Mouse (Mus musculus): Measurements from ENCODE around the gene Cck. TPM values are rescaled to one million over a fixed set of nuclear protein-coding genes. Genes with fewer than 3 reads are reported as not detected.

Cck gene
- total and polyA plus RNA-seq, 2 experiments from 2014 or later = 0.29 TPM; not detected in 1

GRCm38 (mm10) chr9:121475488-121476452, 19.7 kb downstream of the Cck start:
- ATAC-seq (ENCODE audit: insufficient read depth, low read depth) = no peak
- 70% methylated on average over 16 of the region's 16 CpGs for WGBS

GRCm38 (mm10) chr9:121474771-121475170, 20.7 kb downstream of the Cck start:
- H3K9me3 ChIP-seq (replicated peaks; ENCODE audit: control insufficient read depth, low read length) = no peaks in the 10 kb centered on the region
- no peak for DNase-seq (ENCODE audit: low spot score)
- H3K4me3 ChIP-seq (ENCODE audit: low read depth, low read length) = no peak overlapping the region
- no peaks in the 10 kb centered on the region for H3K4me1 ChIP-seq (ENCODE audit: control insufficient read depth, insufficient read depth)
- H3K27me3 ChIP-seq (ENCODE audit: control insufficient read depth, insufficient read depth, low read length) = no peaks in the 10 kb centered on the region
- H3K36me3 ChIP-seq (replicated peaks; ENCODE audit: control insufficient read depth, insufficient read depth, low read length) = peaks cover 50% of the 10 kb centered on the region
- H3K9ac ChIP-seq (replicated peaks; ENCODE audit: low read depth, low read length) = no peak overlapping the region
- 84% methylated on average over 5 of the region's 5 CpGs for WGBS
- H3K27ac ChIP-seq (ENCODE audit: low read depth) = no peak overlapping the region
- TF ChIP-seq CTCF (IDR thresholded peaks at IDR 0.05; ENCODE audit: low read depth) (0 out of 2 replicates have a peak, but pooled peaks have one; percentile 21), EP300 (IDR thresholded peaks at IDR 0.05; ENCODE audit: low read depth) (no peak)
- H3K4me2 ChIP-seq (ENCODE audit: low read depth, low read length) = no peak overlapping the region
- ATAC-seq (ENCODE audit: insufficient read depth, low read depth) = no peak

More at GRCm38 (mm10) chr9:121475488-121476452, 19.7 kb downstream of the Cck start:
- DNase-seq (ENCODE audit: low spot score) = no peak
- no peak overlapping the region for H3K4me3 ChIP-seq (ENCODE audit: low read depth, low read length)
- H3K9me3 ChIP-seq (replicated peaks; ENCODE audit: control insufficient read depth, low read length) = no peaks in the 10 kb centered on the region
- H3K27ac ChIP-seq (ENCODE audit: low read depth) = no peak overlapping the region
- H3K4me2 ChIP-seq (ENCODE audit: low read depth, low read length) = no peak overlapping the region
- H3K36me3 ChIP-seq (replicated peaks; ENCODE audit: control insufficient read depth, insufficient read depth, low read length) = peaks cover 43% of the 10 kb centered on the region
- no peak for TF ChIP-seq EP300 (IDR thresholded peaks at IDR 0.05; ENCODE audit: low read depth)
- no peak for TF ChIP-seq CTCF (IDR thresholded peaks at IDR 0.05; ENCODE audit: low read depth)
- no peaks in the 10 kb centered on the region for H3K27me3 ChIP-seq (ENCODE audit: control insufficient read depth, insufficient read depth, low read length)
- H3K4me1 ChIP-seq (ENCODE audit: control insufficient read depth, insufficient read depth) = no peaks in the 10 kb centered on the region
- H3K9ac ChIP-seq (replicated peaks; ENCODE audit: low read depth, low read length) = no peak overlapping the region

GRCm38 (mm10) chr9:121469711-121470110, 25.8 kb downstream of the Cck start:
- WGBS = 84% methylated on average over 6 of the region's 6 CpGs

GRCm38 (mm10) chr9:121467460-121467859, 28.0 kb downstream of the Cck start:
- H3K27ac ChIP-seq (ENCODE audit: low read depth) = no peak overlapping the region
- H3K4me3 ChIP-seq (ENCODE audit: low read depth, low read length) = no peak overlapping the region
- no peaks in the 10 kb centered on the region for H3K27me3 ChIP-seq (ENCODE audit: control insufficient read depth, insufficient read depth, low read length)
- ATAC-seq (ENCODE audit: insufficient read depth, low read depth) (no peak), DNase-seq (ENCODE audit: low spot score) (no peak)
- H3K9ac ChIP-seq (replicated peaks; ENCODE audit: low read depth, low read length) = no peak overlapping the region
- peaks cover 76% of the 10 kb centered on the region for H3K36me3 ChIP-seq (replicated peaks; ENCODE audit: control insufficient read depth, insufficient read depth, low read length)
- peaks cover 10% of the 10 kb centered on the region; the same call in 1 of the 2 replicates for H3K4me1 ChIP-seq (ENCODE audit: control insufficient read depth, insufficient read depth)
- 58% methylated on average over 11 of the region's 11 CpGs for WGBS
- TF ChIP-seq EP300 (IDR thresholded peaks at IDR 0.05; ENCODE audit: low read depth) (no peak), CTCF (IDR thresholded peaks at IDR 0.05; ENCODE audit: low read depth) (no peak)
- no peak overlapping the region for H3K4me2 ChIP-seq (ENCODE audit: low read depth, low read length)
- H3K9me3 ChIP-seq (replicated peaks; ENCODE audit: control insufficient read depth, low read length) = no peaks in the 10 kb centered on the region

More at GRCm38 (mm10) chr9:121469711-121470110, 25.8 kb downstream of the Cck start:
- Histone ChIP-seq H3K4me3 (ENCODE audit: low read depth, low read length) (no peak overlapping the region), H3K27ac (ENCODE audit: low read depth) (no peak overlapping the region), H3K27me3 (ENCODE audit: control insufficient read depth, insufficient read depth, low read length) (no peaks in the 10 kb centered on the region), H3K9me3 (replicated peaks; ENCODE audit: control insufficient read depth, low read length) (no peaks in the 10 kb centered on the region), H3K4me1 (ENCODE audit: control insufficient read depth, insufficient read depth) (peaks cover 10% of the 10 kb centered on the region; the same call in 1 of the 2 replicates), H3K9ac (replicated peaks; ENCODE audit: low read depth, low read length) (no peak overlapping the region), H3K36me3 (replicated peaks; ENCODE audit: control insufficient read depth, insufficient read depth, low read length) (peaks cover 83% of the 10 kb centered on the region), H3K4me2 (ENCODE audit: low read depth, low read length) (no peak overlapping the region)
- ATAC-seq (ENCODE audit: insufficient read depth, low read depth) = no peak
- DNase-seq (ENCODE audit: low spot score) = no peak
- no peak for TF ChIP-seq CTCF (IDR thresholded peaks at IDR 0.05; ENCODE audit: low read depth)
- no peak for TF ChIP-seq EP300 (IDR thresholded peaks at IDR 0.05; ENCODE audit: low read depth)

- no peak overlapping the region for H3K4me2 ChIP-seq (ENCODE audit: low read depth, low read length)
- no peaks in the 10 kb centered on the region for H3K4me1 ChIP-seq (ENCODE audit: control insufficient read depth, insufficient read depth)
- ATAC-seq (ENCODE audit: insufficient read depth, low read depth) = no peak
- peaks cover 81% of the 10 kb centered on the region for H3K36me3 ChIP-seq (replicated peaks; ENCODE audit: control insufficient read depth, insufficient read depth, low read length)
- no peak for TF ChIP-seq EP300 (IDR thresholded peaks at IDR 0.05; ENCODE audit: low read depth)
- no peak for TF ChIP-seq CTCF (IDR thresholded peaks at IDR 0.05; ENCODE audit: low read depth)
- DNase-seq (ENCODE audit: low spot score) = no peak
- H3K27ac ChIP-seq (ENCODE audit: low read depth) = no peak overlapping the region
- H3K4me3 ChIP-seq (ENCODE audit: low read depth, low read length) = no peak overlapping the region
- H3K27me3 ChIP-seq (ENCODE audit: control insufficient read depth, insufficient read depth, low read length) = no peaks in the 10 kb centered on the region
- WGBS = 71% methylated on average over 16 of the region's 16 CpGs
- no peak overlapping the region for H3K9ac ChIP-seq (replicated peaks; ENCODE audit: low read depth, low read length)
- H3K9me3 ChIP-seq (replicated peaks; ENCODE audit: control insufficient read depth, low read length) = no peaks in the 10 kb centered on the region
These were observed 35.0 kb downstream of the Cck start for GRCm38 (mm10) chr9:121460527-121460926.
